Mouse (Mus musculus) bone marrow macrophage, adult 2 months (primary cell): ENCODE data around the gene Atp9a.

ENCODE experiments used
- CTCF ChIP-seq: IDR thresholded peaks from 2 replicates; pipeline ENCODE4 v1.5.1; 2012; ENCODE audit warnings: low read depth, mild to moderate bottlenecking, low read length, moderate library complexity
- POLR2A ChIP-seq: IDR thresholded peaks from 2 replicates; pipeline ENCODE4 v1.6.1; 2012; ENCODE audit warnings: mild to moderate bottlenecking, low read depth, low read length, borderline replicate concordance

DNA sequence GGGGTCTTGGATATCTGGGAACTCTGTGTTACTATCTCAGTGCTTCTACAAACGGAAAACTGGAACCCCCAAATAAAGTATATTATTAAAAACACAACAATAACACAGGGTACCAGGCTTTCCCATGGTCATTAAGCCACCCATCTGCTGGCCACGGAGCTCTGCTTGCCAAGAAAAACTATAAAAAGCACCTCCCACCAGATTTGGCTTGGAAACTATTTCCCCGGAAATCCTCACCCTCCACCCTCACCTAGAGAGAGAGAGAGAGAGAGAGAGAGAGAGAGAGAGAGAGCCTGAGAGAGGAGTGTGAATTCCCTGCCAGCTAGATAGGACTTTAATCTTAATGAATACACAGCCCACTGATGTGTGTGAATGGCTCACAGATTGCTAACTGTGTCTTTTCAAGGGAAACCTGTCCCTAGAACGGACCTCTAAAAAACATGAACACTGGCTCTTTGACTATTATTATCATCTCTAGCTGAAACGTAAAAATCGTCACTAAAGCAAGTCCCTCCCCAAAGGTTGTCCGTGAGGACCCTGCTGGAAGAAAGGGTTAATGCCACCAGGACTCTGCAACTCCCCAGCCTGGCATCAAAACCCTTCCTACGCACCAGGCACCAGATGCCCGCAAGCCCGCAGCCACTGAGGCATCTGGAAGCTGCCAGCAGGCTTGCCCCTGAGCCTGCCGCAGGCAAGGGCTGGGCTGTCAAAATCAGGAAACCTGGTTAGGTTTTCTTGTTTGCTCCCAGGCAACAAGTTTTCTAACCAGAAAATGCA, 153.4 kb downstream of the Atp9a start:
- TF ChIP-seq CTCF (no peak), POLR2A (no peak)
